Mouse (Mus musculus) ES-Bruce4 (cell line): ENCODE data around the gene Dlg1.

Experiments used
- CTCF ChIP-seq: IDR thresholded peaks from one replicate; pipeline ENCODE4 v1.8.1; 2011; ENCODE audit warnings: low read depth, low read length
- EP300 ChIP-seq: IDR thresholded peaks from 2 replicates; pipeline ENCODE4 v1.6.1; 2011; ENCODE audit warnings: low read depth, low read length; ENCODE audit not compliant: insufficient read depth
- POLR2A ChIP-seq: IDR thresholded peaks from one replicate; pipeline ENCODE4 v1.8.1; 2011; ENCODE audit warnings: low read length; ENCODE audit not compliant: insufficient read depth

DNA sequence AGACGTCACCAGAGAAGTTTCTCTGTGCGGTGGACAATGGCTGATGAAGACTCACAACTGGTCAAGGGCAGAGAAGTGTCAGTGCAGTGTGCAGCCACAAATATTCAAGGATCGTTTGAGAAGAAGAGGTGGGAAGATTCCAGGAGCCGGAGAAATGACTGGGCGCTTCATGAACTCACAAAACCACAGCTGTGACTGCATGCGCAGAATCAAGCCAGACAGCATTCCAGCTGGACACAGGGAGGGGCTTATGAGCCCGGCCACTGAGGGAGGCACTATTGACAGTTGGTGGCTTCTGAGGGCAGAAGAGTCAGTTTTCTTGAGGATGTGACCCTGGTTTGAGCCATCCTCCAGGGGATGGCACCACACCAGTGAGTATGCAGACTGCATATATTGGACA is 24.9 kb upstream of the Dlg1 start:
- TF ChIP-seq POLR2A (no peak), CTCF (no peak), EP300 (no peak)
